Mouse (Mus musculus): ENCODE data around the gene Arhgap25.

- TF ChIP-seq FOSL1 (IDR thresholded peaks at IDR 0.05; ENCODE audit: insufficient read depth, low read length, poor library complexity, severe bottlenecking) (no peak), CTCF (IDR thresholded peaks at IDR 0.05; ENCODE audit: control insufficient read depth, insufficient read depth, insufficient read length) (no peak), MAX (IDR thresholded peaks at IDR 0.05) (no peak), CEBPB (IDR thresholded peaks at IDR 0.05; ENCODE audit: low read depth) (no peak), MYOG (IDR thresholded peaks at IDR 0.05; ENCODE audit: control insufficient read depth, extremely low read depth, insufficient read length) (no peak)
Measured at GRCm38 (mm10) chr6:87483224-87483899, 49.7 kb downstream of the Arhgap25 start.

Data from C2C12 (cell line).